Mouse (Mus musculus) sigmoid colon, adult 10 weeks (tissue): ENCODE results near the gene Cldn5. TPM values are rescaled to one million over a fixed set of nuclear protein-coding genes. Genes with fewer than 3 reads are reported as not detected.

Source experiments
- polyA plus RNA-seq: library from polyadenylated mRNA; stranded (reverse); fragments of 350-450 nt; fragmentation: Illumina TruSeq; extraction: RNeasy Lipid Tissue Mini Kit (QIAGEN cat#74804); gene quantifications from one replicate; pipeline ENCODE4 v1.2.3, GENCODE M21; 2014; ENCODE audit warnings: low read depth, low replicate concordance

The Cldn5 gene
- not detected for polyA plus RNA-seq

GRCm38 (mm10) chr16:18776556-18777100 is at the start of gene Cldn5:
Cldn5 (plus strand) TSS chr16:18776847.

GRCm38 (mm10) chr16:18811468-18812384 is 35.1 kb downstream of the Cldn5 start, which contains the start of the genes Ufd1 and Cdc45:
Ufd1 (plus strand) TSS chr16:18811779.
Cdc45 (minus strand) TSS chr16:18811987.

Other genes starting within 250 kb of the Cldn5 start
- 0.35 TPM for gene Tbx1, start 186.2 kb upstream of the Cldn5 start, polyA plus RNA-seq
- not detected for gene Gp1bb, start 154.4 kb upstream of the Cldn5 start, polyA plus RNA-seq
- 2.0 TPM for gene Gm49601, start 150.4 kb upstream of the Cldn5 start, polyA plus RNA-seq
- 1.5 TPM for gene Sept5, start 146.9 kb upstream of the Cldn5 start, polyA plus RNA-seq
- 81.4 TPM for gene Ufd1, start 34.9 kb downstream of the Cldn5 start, polyA plus RNA-seq
- gene Cdc45, start 35.1 kb downstream of the Cldn5 start, polyA plus RNA-seq = 2.7 TPM
- gene 2510002D24Rik, start 59.7 kb downstream of the Cldn5 start, polyA plus RNA-seq = 12.2 TPM
- gene Gm28539, start 59.7 kb downstream of the Cldn5 start, polyA plus RNA-seq = not detected
- gene Mrpl40, start 100.0 kb downstream of the Cldn5 start, polyA plus RNA-seq = 52.5 TPM
- gene Hira, start 100.2 kb downstream of the Cldn5 start, polyA plus RNA-seq = 18.1 TPM